In genomic region chr3:69690939-69691338, GRCm38 (mm10) we compare ENCODE assay signal across 19 mouse cellular contexts. TPM values are rescaled to one million over a fixed set of nuclear protein-coding genes. Genes with fewer than 3 reads are reported as not detected.
DNase-seq lines count a peak whose midpoint lies in the region; ATAC-seq lines count a peak whose summit lies in the region.
"Had no signal": no experiment of that assay in that cellular context is flagged by ENCODE, and none has a peak within 500 bp of the region (broad histone marks: within the 10 kb centered on the region; RNA-seq: fewer than 3 reads in every experiment).

No protein-coding gene starts in this region.

- DNase-seq in left cerebral cortex, postnatal 4 days: no peak
- no peak for DNase-seq in layer of hippocampus, adult 9-10 months (ENCODE audit: low spot score)
- DNase-seq in thymus, postnatal 25 days: no peak
- DNase-seq: adrenal gland, adult 2 months; adrenal gland, adult 8-10 months; adrenal gland, postnatal 10 days; adrenal gland, postnatal 14 days; adrenal gland, postnatal 25 days; adrenal gland, postnatal 36 days; B cell, adult 2 months; cerebellum, adult 11 months; cerebellum, adult 11-12 months; cerebellum, adult 18-20 months had no signal

- intact Hi-C loops in left cerebral cortex, postnatal 4 days (cut with DNase I): loop anchor here (10.0 kb wide), 1 partner anchor 86 kb away; no protein-coding TSS in a partner anchor

- peak; percentile 59; the same call in 1 of the 2 replicates for ATAC-seq in granulocyte monocyte progenitor cell, adult 5-6 weeks (replicated peaks; ENCODE audit: poor library complexity, severe bottlenecking)
- peak; percentile 68 for ATAC-seq in megakaryocyte, adult 5-6 weeks (ENCODE audit: poor library complexity, severe bottlenecking)
- ATAC-seq in megakaryocyte progenitor cell, adult 5-6 weeks (replicated peaks; ENCODE audit: poor library complexity): peak; percentile 48; the same call in 1 of the 2 replicates
- ATAC-seq: activated CD4-positive, CD25-positive, alpha-beta regulatory T cell, adult 4 months; CD4-positive, CD25-positive, alpha-beta regulatory T cell, adult 4 months; Patski had no signal

RNA-seq across cellular contexts. Expression of gene Nmd3, which starts 30.8 kb away (rescaled TPM):
- 78.3 and 82.2 TPM in 2 replicates for total RNA-seq in granulocyte monocyte progenitor cell, adult 5-6 weeks (2014; fragmentation: Nextera tagmentation)
- 57.0 and 107 TPM in 2 replicates for total RNA-seq in granulocyte monocyte progenitor cell, adult 5-6 weeks (2017)
- total RNA-seq in megakaryocyte, adult 5-6 weeks (2015): 44.2 and 60.2 TPM in 2 replicates
- 34.5 and 42.1 TPM in 2 replicates for total RNA-seq in megakaryocyte, adult 5-6 weeks (2017)
- 135 and 156 TPM in 2 replicates for total RNA-seq in megakaryocyte progenitor cell, adult 5-6 weeks (2015)
- total RNA-seq in megakaryocyte progenitor cell, adult 5-6 weeks (2017): 56.3 and 96.1 TPM in 2 replicates
- 10 to 100 TPM; 50.8 to 54.6 TPM for total RNA-seq in left cerebral cortex, postnatal 4 days (2021)
